Mouse (Mus musculus): ENCODE results near the gene Morc2a.

- no peak for TF ChIP-seq CTCF (IDR thresholded peaks at IDR 0.05; ENCODE audit: control insufficient read depth, insufficient read depth, insufficient replicate concordance, low read depth, low read length)
- no peak for TF ChIP-seq POLR2A (IDR thresholded peaks at IDR 0.05; ENCODE audit: control insufficient read depth, low read depth, low read length)
Measured at GRCm38 (mm10) chr11:3650141-3650540, 1.1 kb downstream of the Morc2a start.

All from testis, adult 2 months (tissue).